Mouse (Mus musculus) lung, postnatal 14 days (tissue): ENCODE measurements around the gene Nbas.

ENCODE experiments used
- DNase-seq: peaks from one replicate; pipeline ENCODE4 v3.0.0; 2021

The Nbas gene

GRCm38 (mm10) chr12:13410191-13410590, 141.3 kb downstream of the Nbas start:
- no peak for DNase-seq

- DNase-seq, result no peak
Observed at GRCm38 (mm10) chr12:13418651-13419050, 149.7 kb downstream of the Nbas start.

GRCm38 (mm10) chr12:13430219-13430618, 161.3 kb downstream of the Nbas start:
- DNase-seq, result no peak

GRCm38 (mm10) chr12:13444653-13445431, 175.9 kb downstream of the Nbas start:
- no peak for DNase-seq

DNA sequence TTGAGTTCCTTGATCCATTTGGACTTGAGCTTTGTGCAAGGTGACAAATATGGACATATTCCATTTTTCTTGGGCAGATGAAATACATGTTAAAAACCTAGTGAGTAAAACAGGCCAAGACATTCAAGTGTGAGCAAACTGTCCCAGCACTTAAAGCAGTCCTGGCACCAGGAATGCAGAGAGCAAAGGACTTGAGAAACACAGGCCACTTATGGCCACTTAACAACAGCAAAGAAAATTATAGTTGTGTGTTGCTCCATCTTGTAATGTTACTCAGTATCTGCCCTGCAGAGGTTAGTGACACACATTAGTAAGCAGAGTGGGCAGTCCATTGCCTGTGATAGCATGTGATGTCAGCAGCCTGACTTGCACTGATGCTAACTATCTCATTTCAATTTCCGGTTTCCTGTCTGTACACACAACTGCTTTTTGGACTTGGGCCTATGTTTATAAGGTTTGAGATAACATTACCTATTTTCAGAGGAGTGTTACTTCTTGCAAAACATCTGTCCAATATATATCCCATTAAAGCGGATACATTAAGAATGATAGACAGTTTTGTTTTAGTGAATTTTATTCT, 176.6 kb downstream of the Nbas start:
- peak; percentile 2 for DNase-seq

- no peak for DNase-seq
Observed at GRCm38 (mm10) chr12:13448916-13449315, 180.0 kb downstream of the Nbas start.

GRCm38 (mm10) chr12:13452050-13452449, 183.1 kb downstream of the Nbas start:
- no peak for DNase-seq

- no peak for DNase-seq
Observed at GRCm38 (mm10) chr12:13460223-13460853, 191.4 kb downstream of the Nbas start.

GRCm38 (mm10) chr12:13461558-13462153, 192.7 kb downstream of the Nbas start:
- no peak for DNase-seq

DNA sequence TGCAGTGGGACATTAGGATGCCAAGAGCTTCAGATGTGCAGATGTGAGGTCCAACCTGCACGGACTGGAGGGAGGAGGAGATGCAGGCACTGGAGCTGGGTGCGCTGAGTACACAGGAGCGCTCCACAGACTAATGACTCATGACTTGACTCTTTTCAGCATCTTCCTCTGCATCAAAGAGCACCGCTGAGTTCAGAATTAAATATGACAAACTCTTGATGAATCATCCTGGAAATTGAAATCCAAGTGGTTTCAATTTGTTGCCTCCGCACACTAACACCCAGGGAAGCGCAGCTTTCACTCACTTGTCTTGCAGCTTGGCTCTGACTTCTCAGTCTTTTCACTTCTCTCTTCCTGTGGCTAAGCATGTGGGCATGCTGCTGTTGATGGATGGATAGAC, 193.5 kb downstream of the Nbas start:
- no peak for DNase-seq

DNA sequence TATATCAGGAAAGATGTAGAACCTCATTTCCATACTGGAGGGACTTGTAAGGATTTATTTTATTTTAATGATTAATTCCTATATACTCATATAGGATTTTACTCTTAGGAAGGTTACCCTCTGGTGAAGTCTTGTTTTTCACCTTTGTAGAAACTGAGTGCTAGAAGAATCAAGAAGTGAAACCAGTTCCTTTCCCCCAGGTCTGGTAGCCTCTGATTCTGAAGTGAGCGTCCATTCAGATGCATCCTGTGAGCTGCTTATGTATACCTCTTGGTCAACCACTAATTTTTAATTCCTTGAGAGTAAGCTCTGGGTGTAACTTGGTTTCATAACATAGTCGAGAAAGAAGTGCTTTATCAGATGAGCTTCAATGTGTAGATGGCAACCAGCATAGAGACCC, 196.6 kb downstream of the Nbas start:
- DNase-seq, result no peak

DNA sequence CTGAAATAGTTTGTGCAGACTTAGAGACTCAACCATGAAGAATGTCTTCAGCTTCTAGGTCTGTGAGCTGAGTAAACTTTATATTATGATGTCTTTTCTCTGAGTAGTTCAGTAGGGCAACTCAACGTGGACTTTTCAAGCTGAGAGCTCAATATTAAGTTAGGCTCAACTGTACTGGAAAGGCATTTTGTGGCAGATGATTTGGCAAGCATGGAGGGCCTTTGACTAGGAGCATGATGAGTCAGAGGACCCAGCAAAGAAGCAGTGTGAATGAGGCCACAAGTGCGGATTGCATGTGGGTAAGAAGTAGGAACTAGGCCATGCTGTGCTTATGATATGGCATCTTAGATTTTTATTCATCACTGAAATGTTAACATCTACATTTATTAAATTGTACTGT, 205.9 kb downstream of the Nbas start:
- DNase-seq, result no peak

GRCm38 (mm10) chr12:13479163-13479562, 210.2 kb downstream of the Nbas start:
- no peak for DNase-seq

- no peak for DNase-seq
Observed at GRCm38 (mm10) chr12:13486278-13486677, 217.3 kb downstream of the Nbas start.

- no peak for DNase-seq
Observed at GRCm38 (mm10) chr12:13497211-13497610, 228.3 kb downstream of the Nbas start.

DNA sequence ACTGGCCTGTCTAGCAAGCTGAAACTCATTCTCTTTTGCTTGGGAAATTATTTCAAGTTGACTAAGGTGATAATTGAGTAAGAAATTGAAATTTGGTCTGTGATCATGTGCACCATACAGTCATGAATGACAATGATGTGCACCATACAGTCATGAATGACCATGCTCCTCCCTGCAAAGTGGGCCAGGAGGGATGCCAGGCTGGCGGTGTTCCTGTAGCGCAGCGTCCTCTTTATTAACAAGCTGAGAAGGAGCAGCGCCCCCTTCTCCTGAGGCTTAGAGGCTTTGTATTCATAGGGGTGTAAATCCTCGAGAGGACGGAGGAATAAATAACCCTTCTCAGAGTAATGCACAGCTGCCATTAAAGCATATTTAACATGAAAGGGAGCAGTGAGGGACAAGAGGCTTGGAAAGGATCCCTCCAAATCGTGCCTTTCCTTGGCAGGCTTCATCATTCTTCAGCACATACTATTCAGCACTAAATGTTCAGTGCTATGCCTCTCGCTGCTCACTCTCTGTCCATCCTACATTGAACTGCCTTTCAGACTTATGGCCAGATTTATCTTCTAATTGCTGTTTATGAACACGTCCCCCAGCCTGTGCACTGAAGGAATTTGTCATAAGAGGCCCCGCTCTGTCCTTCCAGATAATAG, 230.4 kb downstream of the Nbas start:
- no peak for DNase-seq

DNA sequence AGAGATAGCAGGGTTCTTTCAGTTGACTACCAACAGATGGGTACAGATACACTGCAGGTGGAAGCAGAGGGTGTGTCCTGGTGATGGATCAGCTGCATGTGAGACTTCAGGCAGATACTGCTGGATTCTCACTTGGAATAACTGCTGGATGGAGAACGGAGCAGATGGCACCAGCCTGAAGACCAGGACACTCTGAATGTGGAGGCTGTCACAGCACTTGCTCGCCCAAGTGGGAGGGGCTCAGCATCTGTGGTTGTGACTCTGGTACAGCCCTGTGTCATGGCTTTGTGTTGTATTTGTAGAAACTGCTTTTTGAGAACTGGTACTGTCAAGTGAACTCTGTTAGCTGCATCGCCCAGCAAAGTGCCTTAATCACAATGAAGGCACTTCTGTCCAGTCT, 231.3 kb downstream of the Nbas start:
- no peak for DNase-seq

DNA sequence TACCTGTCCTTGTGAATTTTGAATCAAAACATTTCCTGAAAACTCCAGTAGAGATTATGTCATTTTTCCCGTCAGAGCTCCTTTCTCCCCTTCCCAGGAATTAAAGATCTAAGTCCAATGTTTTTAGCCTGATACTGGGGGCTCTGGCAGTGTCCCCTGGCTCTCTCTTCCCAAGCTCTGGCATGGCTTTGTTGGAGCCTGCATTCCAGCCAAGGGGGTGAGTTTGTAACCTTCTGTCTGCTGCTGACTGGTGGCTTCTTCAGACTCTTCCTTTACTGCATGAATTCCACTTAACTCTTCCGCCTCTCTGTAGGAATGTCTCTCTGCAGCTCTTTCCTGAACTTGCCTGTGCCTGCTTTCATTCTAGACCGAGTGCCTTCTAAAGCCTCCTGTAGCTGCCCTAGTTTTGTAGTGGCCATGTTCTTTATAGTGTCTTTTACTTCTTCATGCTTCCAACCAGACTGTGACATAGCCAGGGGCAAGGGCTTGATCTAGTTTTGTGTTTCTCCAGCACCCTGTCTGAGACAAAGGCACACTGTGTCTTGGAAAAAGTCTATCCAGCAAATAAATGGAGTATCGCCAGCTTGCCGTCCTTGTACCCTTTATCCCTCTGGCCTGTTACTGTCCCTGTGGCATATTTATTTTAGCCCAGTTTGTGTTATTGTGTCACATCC, 236.0 kb downstream of the Nbas start:
- DNase-seq, result no peak

DNA sequence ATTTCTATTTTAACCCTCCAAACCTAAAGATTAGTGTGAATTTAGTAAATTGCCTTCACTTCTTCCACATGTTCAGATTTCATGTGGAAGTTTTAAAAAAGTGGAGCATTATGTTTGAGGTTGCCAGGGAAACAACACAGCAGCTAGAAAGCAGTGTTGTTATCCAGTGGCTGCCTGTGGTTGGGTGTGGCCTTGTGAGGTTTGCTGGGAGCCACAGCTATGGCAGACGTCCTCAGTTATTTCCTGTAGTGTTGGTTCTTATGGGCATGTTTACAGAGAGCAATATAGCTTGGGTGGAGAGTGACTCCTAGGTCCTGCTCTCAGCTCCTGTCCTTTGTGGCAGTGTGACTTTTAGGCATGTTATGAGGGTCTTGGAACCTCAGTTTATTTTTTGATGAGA, 249.1 kb downstream of the Nbas start:
- DNase-seq, result no peak

DNA sequence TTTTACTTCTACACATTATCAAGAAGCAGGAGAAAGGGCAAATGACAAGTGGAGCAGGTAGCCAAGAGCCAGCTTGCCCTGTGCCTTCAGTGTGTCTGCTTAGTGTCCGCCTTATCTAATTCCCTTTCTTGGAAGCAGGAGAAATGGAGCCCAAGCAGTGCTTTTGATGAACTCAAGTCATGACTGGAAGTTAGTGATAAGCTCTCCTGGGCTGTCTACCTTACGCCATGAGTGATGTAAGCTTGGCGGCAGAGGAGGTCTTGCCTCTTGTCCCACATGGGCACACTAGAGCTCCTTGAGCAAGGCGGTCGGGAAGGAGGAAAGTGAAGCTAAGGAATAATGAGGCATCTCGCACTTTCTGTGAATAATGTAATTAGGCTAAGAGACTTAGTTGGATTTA, 250.5 kb downstream of the Nbas start:
- no peak for DNase-seq

GRCm38 (mm10) chr12:13532731-13533365, 263.9 kb downstream of the Nbas start:
- no peak for DNase-seq

GRCm38 (mm10) chr12:13539171-13539570, 270.2 kb downstream of the Nbas start:
- DNase-seq, result no peak
